Mouse (Mus musculus): ENCODE data around the gene Thap12. TPM values are rescaled to one million over a fixed set of nuclear protein-coding genes. Genes with fewer than 3 reads are reported as not detected.
A peak's percentile ranks its signal among the peaks of the same experiment; 100 is the strongest.

Thap12 gene
- total RNA-seq, 2 experiments from 2014 or later = 62.3 to 63.1 TPM

DNA sequence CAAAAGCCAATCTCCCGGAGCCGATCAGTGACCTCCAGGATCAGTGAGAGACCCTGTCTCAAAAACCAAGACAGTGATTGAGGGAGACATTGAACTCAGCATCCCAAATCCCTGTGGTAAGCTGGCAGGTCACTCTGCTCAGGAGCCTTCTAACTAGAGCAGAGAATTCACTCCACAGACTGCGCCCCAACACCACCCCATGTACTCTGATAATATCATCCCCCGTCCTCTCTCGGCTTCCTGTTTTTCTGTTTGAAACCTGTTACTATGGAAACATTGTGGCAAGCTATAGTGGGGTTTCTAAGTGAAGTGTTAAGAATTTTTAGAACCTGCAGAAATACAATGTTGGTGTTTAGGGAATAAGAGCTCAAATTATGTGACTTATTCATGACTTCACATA is 8.9 kb upstream of the Thap12 start:
- peak in 1 of 2 experiments; percentile 34 for DNase-seq (ENCODE audit: low spot score in 2 of 2)

DNA sequence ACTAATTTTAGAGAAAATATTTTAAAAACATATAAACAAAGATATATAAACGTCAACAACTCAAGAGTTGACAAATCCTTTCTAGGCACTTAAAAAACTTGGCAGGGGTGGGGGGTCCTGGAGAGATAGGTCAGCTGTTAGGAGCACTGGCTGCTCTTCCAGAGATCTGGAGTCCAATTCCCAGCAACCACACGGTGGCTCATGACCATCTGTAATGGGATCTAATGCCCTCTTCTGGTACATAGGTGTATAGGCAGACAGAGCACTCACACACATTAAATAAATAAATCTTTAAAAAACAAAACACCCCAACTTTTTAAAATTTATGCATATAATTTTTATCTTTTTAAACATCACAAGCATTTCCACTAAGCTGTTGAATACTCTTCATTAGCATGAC is 5.4 kb upstream of the Thap12 start:
- no peak for DNase-seq (ENCODE audit: low spot score in 2 of 2)

DNA sequence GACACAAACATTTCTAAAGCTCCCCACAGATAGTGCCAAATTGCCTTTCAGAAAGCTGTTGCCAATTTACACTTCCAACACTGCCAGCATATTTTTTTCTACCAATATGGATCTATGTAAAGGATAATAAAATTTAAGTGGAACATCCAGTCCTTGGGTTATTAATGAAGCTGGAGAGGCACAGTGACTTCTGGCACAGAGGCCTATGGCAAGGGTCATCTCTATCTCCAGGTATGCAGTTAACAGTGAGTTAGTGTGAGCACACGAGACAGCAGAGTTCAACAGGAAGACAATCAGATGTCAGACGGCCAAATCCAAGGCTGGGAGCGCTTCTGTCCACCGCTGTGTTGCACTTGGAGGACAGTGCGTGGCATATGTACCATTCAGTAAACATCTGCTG is 4.9 kb upstream of the Thap12 start:
- DNase-seq (ENCODE audit: low spot score in 2 of 2) = no peak

DNA sequence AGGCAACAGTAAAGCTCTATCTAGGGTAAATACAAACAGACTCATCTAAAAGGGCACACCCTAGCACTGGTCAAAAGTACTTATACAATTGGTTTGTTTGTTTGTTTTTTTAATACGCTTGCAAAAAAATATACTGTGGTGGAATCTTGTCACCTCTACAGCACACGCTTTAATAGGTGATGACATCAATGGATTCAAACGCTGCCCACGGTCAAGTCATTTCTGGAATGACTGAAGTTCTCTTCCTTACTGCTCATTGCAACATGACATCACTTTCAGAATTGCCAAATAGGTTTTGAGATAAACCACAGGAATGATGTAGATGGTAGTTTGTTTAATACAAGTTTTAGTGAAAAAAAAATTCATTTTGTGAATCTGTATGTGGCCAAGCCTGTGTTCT is 4.3 kb upstream of the Thap12 start:
- no peak for DNase-seq (ENCODE audit: low spot score in 2 of 2)

DNA sequence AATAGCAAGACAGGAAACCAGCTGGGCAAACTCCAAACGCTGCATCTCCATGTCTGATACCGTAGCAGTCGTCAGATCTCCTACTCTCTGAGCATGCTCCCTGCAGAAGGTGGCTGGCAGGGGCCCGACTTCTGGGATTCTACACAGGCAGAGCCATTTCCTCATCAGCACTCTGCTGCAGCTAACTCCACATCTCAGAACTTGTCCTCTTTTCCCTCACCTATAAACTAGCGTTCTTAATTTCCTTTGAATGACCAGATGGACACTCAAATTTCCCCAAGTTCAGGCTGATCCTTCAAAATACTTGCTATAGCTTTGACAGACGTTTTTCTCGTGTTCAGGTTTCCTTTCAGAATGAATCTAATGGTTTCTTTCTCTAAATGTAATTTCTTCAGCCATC is 1.1 kb upstream of the Thap12 start:
- no peak for DNase-seq (ENCODE audit: low spot score in 2 of 2)

DNA sequence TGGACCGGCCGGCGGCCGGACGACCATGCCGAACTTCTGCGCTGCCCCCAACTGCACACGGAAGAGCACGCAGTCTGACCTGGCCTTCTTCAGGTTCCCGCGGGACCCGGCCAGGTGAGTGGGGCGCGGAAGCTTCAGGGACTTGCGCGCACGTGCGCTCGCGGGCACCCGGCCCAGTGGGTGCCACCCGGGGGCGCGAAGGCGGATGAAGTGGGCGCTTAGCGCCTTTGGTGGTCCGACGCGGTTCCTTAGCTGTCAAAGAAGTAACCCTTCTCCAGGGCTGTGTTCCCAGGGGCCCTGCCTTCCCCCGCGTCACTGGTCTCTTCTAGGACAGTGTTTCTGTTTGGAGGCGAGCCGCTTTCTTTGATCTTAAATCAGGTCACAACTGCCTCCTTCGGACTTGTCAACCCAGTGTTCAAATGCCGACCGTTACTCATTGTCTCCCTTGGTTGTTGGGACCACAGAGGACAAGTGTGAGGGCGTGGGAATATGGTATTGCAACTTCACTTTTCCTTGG is 520 bp downstream of the Thap12 start:
- peak; percentile 11 to 22 for DNase-seq (ENCODE audit: low spot score in 2 of 2)

DNA sequence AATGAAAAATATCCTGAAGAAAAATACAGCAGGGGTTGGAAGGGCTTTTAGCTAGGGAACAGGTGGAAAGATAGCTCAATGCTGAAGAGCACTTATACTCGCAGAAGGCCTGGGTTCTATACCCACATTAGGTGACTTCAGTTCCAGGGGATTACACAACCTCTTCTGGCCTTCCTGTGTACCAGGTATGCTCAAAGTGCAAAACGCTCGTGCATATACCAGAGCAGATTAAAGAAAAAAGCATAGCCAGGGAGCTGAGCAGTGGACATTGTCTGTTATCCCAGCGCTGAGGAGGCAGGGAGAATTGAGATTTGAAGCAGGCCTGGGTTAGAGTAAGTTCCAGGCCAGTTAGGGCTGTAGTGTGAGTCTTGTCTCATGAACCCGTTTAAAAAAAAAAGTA is 1.4 kb downstream of the Thap12 start:
- DNase-seq (ENCODE audit: low spot score in 2 of 2) = no peak

DNA sequence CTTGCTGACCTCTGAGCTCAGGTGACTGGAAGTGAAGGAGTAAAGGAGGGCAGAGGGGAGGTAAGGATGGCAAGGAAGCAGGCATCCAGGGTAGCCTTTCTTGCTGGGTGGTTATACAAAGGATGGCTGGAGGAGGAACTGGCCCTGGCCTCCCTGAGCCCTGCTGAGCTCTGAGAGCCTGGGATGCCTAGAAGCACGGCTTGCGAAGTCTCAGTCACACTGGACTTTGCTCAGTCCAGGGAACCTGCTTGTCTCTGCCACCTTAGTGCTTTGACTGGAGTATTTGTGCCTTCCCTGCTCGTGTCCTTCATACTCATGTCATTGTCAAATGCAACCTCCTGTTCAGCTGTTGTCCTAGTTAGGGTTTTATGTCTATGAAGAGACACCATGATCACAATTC is 10.8 kb downstream of the Thap12 start:
- no peak for DNase-seq (ENCODE audit: low spot score in 2 of 2)

DNA sequence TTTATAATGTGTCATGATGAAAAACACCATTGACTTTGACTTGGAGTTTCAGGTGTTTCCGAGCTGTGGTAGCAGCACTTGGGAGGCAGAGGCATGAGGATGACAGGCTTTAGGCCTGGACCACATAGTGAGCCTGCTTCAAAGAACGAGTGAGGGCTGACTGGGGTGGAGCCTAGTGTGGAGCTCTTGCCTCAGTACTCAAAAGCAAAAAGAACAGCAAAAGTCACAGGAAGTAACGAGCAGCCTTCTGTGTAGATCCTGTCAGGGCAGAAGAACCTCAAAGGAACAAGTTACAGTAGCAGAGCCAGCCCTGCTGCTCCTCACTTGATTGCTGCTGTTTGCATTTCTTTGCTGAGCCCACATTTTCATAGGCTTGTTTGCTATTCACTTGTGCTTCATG is 14.5 kb downstream of the Thap12 start:
- DNase-seq (ENCODE audit: low spot score in 2 of 2) = no peak

DNA sequence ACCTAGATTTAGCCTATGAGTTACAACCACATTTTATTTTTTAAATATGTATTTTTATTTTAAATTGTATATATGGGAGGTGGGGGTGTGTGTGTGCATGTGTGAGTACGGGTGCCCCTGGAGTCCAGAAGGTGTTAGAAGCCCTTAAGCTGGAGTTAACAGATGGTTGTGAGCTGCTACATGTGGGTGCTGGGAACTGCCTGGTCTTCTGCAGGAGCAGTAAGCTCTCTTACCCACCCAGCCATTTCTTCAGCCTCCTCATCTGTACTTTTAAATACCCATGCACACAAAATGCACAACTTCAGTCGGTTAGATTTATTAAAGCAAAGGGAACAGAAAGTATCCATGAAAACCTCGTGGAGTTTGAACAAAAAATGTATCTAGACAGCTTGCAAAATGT is 16.9 kb downstream of the Thap12 start:
- no peak for DNase-seq (ENCODE audit: low spot score in 2 of 2)

DNA sequence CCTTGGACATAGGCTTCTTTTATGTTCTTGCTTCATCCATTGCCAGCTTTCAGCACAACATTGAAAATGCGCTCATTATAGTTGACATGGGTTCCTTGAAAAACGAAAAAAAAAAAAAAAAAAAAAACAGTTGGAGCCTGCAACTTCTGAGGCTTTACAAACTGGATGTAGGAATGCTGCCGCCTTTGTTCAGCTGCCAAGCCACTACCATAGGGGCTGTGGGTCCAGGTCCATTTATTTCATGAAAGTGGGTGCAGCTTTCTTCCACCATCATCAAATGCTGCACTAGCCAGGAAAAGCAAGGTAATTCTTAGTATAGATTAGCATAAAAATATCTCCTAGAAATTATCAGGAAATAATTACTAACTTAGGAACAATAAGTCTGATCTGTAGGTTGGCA is 17.8 kb downstream of the Thap12 start:
- no peak for DNase-seq (ENCODE audit: low spot score in 2 of 2)

DNA sequence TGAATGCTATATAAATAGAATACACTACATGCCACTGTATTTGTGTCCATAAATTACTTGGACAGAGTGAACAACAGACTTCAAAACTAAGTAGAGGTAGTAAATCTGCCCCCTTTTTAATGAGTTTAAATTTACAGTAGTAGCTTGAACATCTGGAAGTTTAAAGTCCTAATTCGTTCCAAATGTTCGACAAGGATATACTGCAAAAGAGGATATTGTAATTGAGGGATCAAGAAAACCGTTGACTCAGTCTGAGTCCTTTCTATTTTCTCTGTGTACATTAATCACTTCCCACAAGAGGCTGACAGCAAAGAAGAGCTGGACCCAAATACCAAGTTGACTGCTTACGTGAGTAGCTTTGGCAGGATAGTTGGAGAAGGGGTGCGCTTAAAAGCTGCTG is 18.3 kb downstream of the Thap12 start:
- no peak for DNase-seq (ENCODE audit: low spot score in 2 of 2)

DNA sequence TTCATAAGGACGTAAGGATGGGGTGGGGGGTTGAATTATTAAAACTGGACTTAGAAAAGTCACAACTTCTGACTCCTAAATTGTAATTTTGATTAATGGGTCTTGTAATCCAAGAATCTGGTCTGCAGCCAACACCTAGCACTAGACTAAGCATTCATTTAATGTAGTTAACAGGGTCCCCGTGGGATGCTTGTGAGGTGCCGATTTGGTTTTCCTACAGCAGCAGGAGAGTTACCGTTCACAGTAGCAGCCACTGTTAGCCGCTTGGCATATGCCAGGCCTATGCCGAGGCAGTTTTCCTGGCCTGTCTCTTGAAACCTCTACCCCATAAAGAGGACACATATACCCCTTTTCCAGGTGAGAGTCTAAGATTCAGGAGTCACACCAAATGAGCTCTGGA is 18.7 kb downstream of the Thap12 start:
- no peak for DNase-seq (ENCODE audit: low spot score in 2 of 2)

DNA sequence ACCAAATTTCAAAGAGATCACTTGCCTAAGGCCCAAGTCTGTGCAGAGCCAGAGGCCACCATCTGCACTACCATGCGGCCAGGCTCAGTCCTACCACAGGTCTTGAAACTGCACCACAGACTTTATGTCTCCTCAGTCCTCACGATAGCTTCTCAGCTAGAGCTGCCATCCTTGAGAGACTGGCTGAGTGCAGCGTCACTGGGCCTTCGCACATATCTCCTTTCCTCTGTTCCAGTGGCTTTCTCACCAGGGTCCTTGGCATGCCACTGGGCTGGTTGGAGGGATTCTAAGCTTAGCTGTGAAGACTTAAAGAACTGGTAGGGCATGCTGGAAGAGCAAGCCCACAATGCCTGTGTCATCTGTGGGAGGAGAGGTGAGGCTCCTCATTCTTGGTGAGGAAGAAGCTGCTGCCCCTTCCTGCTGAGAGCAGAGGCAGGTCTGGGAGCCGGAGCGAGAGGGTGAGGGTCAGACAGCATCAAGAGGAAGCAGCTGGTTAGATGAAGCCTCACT is 22.8 kb downstream of the Thap12 start:
- no peak for DNase-seq (ENCODE audit: low spot score in 2 of 2)

DNA sequence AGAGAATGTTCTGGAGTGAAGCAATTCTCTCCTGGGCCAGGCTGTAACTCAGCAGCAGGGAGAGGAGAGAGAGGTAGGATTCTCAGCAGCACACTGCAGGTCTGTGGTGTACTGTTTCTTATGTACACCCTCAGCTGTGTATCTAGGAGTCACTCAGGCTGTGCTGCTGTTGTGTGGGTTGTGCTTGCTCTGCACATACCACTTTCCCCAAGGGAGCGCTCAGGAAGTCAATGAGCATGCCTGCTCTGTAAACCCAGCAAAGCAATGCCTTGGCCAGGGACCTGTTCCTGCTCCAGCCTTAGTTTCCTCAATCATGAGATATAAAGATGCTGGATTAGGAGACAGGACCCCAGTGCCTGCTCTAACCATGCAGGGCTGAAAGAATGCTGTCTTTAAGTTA is 25.1 kb downstream of the Thap12 start:
- DNase-seq (ENCODE audit: low spot score in 2 of 2) = no peak

DNA sequence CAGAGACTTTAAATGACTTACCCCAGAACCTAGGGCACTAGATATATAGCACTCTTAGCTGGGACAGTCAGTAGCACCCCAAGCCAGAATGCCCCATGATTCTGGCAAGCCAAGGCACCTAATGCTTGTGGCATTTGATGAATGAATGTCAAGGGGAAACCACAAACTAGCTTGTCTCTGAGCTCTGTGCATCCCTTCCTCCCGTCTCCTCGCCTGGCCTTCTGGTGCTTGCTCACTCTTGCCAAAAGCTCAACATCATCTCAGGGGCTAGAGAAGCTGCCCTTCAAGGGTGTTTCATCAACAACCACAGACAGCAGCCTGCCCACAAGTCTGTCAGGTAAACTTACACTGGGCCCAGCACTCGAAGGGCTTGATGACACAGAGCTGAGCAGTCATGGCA is 25.6 kb downstream of the Thap12 start:
- DNase-seq (ENCODE audit: low spot score in 2 of 2) = no peak

DNA sequence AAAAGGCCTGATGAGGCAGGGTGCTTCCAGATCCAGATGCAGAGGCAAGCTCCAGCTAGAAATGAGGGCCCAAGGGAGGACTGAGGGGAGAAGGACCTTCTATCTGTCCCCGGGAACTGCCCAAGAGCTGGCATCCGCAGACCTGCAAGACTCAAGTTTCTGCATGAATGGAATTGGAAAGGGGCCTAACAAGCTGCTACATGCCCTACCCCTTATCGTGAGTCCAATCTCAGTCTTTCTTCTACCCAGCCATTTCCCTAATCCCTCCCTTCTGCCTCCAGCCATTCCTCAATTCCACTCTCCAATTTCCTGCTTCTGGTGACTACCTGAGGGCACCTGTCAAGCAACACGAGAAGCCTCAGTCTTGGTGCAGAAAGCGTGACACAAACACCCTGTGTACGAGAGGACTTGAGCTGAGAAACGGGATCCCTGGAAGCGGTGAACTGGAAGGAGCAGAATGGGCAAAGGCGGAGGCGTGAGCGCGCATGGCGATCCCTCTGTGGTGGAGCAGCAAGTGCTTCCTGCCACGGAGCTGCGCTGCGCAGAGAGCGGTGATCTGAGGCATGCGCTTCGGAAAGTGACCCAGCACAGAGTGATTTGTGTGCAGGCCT is 26.9 kb downstream of the Thap12 start:
- DNase-seq (ENCODE audit: low spot score in 2 of 2) = peak in 1 of 2 experiments; percentile 9

DNA sequence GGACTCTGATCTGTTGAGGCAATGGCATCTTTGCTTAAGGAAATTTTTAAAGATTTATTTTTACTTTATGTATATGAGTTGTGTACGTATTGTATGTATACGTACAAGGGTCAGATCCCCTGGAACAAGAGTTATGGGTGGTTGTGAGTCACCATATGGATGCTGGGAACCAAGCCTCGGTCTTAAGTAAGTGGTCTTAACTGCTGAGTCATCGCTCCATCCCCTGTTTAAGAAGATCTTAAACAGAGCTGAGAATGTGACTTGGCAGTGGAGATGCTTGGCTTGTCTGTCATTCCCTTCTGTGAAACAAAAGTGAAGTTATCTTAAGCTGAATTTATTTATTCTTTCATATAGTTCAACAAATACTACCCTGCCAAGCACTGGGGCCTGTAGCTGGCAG is 31.1 kb downstream of the Thap12 start:
- no peak for DNase-seq (ENCODE audit: low spot score in 2 of 2)

DNA sequence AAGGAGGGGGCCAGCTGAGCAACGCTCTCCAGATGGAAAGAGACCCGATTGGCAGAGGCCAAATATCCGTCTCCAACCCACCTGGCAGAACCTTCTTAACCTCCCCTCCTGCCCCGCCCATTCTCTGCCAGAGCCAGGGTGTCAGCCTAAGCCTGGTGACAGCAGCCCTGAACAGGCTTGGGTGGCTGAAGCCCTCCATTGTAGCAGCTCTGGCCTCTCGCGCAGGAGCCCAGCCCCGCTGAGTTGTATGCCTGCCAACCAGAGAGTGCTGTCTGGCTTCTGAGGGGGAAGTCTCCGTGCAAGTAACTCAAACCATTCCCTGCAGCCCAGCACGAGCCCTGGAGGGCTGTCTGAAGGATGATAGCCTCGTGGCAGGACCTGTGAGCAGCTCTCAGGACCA is 32.0 kb downstream of the Thap12 start:
- DNase-seq (ENCODE audit: low spot score in 2 of 2) = peak; percentile 10 to 22

DNA sequence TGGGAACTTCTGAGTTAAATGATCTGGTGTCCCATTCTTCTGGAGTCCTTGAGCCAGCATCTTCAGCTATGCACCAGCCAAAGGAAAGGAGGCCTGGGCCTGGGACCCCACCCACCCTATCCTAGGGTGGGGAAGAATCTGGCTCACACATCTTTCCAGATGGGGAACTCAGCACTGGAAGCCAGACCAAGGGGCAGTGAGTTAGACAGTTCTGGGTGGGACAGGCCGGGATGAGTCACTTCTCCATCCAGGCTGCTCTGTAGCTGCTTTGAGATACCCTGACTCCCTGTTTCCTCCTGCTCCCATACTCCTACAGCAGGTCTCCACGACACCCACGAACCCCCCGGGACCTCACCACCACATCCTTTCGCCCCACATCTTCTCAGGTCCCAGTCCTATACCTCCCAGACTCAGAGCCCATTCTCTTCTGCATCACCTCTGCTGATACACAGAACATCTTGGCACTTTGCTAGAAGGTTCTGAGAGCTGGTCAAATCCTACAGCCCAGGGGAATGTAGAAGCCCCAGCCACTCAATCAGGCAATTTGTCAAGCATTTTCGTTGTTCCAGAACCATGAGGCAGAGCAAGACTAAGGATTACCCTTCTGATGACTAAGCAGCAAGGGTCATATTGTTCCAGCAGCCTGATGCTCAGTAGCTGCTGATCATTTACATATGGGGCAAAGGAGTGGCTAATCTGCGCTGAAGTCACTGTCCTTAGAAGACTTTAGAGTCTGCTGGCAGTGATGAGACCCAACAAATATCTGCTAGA is 34.1 kb downstream of the Thap12 start:
- no peak for DNase-seq (ENCODE audit: low spot score in 2 of 2)

DNA sequence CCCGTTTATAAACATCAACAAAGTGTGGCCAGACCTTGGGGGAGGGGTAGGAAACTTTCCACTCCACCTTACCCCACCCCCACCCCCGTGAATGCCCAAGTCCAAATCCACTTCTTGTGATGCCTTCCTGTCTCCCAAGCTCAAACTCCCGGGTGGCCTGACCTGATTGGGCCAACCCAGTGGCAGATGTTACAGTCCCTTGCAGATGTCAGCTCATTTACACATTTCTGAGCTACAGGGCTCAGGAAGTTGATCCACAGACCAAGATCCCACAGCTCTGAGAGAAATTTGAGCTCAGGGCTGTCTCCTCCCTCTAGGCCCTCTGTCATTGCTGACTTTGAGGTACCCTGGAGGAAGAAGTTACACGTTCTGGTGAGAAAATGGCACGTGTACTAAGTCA is 37.5 kb downstream of the Thap12 start:
- DNase-seq (ENCODE audit: low spot score in 2 of 2) = no peak

DNA sequence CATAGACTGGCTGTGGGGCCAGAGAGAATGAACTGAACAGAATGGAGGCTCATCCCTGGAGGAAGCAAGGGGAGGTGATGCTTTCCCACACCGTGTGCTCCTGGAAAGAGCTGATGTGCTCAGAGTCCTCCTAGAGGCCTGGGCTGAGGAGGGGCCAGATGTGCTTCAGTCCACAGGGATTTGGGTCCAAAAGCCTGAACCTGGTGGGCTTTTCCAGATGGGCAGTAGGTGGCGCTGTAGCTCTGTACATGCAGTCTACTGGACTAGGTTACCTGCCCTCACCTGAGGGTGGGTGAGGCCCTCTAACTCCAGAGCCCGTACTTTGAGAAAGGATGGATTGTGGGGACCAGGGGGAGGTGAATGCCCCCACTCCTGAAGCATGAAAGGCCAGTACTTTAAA is 40.4 kb downstream of the Thap12 start:
- DNase-seq (ENCODE audit: low spot score in 2 of 2) = peak; percentile 47 to 68

DNA sequence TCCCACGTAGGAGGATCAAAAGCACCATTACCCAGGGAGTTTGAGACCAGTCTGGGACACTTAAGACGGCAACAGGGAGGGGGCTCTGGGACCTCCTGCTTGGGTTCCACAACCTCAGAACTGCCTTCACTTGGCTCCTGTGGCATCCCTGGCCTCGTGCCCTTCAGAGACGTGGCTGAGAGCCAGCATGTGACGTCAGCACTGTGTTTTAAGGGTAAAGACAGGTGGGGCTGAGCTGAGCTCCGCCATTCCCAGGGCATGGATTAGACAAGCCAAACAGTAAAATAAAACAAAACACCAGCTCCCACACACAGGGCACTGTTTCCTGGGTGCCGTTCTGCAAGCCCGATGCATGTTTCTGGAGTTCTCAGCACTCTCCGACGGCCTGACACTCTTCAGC is 47.5 kb downstream of the Thap12 start:
- no peak for DNase-seq (ENCODE audit: low spot score in 2 of 2)

Measured in left cerebral cortex, adult 18-20 months (tissue).